Mouse (Mus musculus): Measurements from ENCODE around the gene Itpkb. TPM values are rescaled to one million over a fixed set of nuclear protein-coding genes. Genes with fewer than 3 reads are reported as not detected.

Itpkb gene
- polyA plus RNA-seq, 1 experiment from 2014 or later = 10.9 TPM

GRCm38 (mm10) chr1:180423008-180423639, 92.8 kb downstream of the Itpkb start:
- WGBS = 39% methylated on average over 16 of the region's 16 CpGs
- Histone ChIP-seq H3K27ac (ENCODE audit: low read length) (no peak overlapping the region), H3K4me1 (ENCODE audit: control insufficient read depth, insufficient read depth, low read length) (peaks cover 19% of the 10 kb centered on the region), H3K27me3 (ENCODE audit: control insufficient read depth, insufficient read depth, low read length) (no peaks in the 10 kb centered on the region), H3K36me3 (ENCODE audit: control insufficient read depth, insufficient read depth, low read length) (peaks cover 27% of the 10 kb centered on the region; the same call in 1 of the 2 replicates), H3K9ac (replicated peaks; ENCODE audit: low read depth, low read length) (no peak overlapping the region), H3K4me2 (replicated peaks; ENCODE audit: low read depth, low read length) (no peak overlapping the region), H3K4me3 (ENCODE audit: low read depth, low read length) (no peak overlapping the region), H3K9me3 (ENCODE audit: control insufficient read depth, low read depth, low read length) (no peaks in the 10 kb centered on the region)
- no peak for ATAC-seq (ENCODE audit: insufficient number of reproducible peaks, insufficient read depth, low FRiP score, low read depth)

GRCm38 (mm10) chr1:180423931-180424330, 93.6 kb downstream of the Itpkb start:
- Histone ChIP-seq H3K36me3 (ENCODE audit: control insufficient read depth, insufficient read depth, low read length) (peaks cover 19% of the 10 kb centered on the region; the same call in 1 of the 2 replicates), H3K27me3 (ENCODE audit: control insufficient read depth, insufficient read depth, low read length) (no peaks in the 10 kb centered on the region), H3K4me3 (ENCODE audit: low read depth, low read length) (no peak overlapping the region), H3K9me3 (ENCODE audit: control insufficient read depth, low read depth, low read length) (no peaks in the 10 kb centered on the region), H3K4me2 (replicated peaks; ENCODE audit: low read depth, low read length) (no peak overlapping the region), H3K9ac (replicated peaks; ENCODE audit: low read depth, low read length) (no peak overlapping the region), H3K27ac (ENCODE audit: low read length) (no peak overlapping the region), H3K4me1 (ENCODE audit: control insufficient read depth, insufficient read depth, low read length) (peaks cover 19% of the 10 kb centered on the region)
- 71% methylated on average over 3 of the region's 3 CpGs for WGBS
- ATAC-seq (ENCODE audit: insufficient number of reproducible peaks, insufficient read depth, low FRiP score, low read depth) = no peak

DNA sequence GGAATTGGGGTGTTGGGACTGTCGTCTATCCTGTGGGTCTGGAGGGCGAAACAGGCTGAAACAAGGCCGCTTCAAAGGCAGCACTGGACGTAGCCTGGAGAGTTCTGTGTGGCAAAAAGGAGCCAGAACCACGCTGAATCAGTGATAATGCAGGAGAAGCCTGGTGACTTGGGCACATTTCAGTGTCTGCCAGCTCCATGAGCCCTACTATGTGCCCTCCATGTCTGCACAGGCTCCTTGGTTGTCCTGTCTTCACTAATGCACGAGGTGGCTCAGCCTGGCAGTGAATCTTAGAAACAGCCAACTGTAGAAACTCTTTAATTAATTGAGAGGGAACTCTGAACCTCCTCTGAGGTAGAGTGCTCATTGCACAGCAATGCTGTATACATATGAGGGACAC, 96.1 kb downstream of the Itpkb start:
- Histone ChIP-seq H3K27ac (ENCODE audit: low read length) (no peak overlapping the region), H3K4me1 (ENCODE audit: control insufficient read depth, insufficient read depth, low read length) (peaks cover 18% of the 10 kb centered on the region), H3K4me2 (replicated peaks; ENCODE audit: low read depth, low read length) (no peak overlapping the region), H3K9me3 (ENCODE audit: control insufficient read depth, low read depth, low read length) (no peaks in the 10 kb centered on the region), H3K27me3 (ENCODE audit: control insufficient read depth, insufficient read depth, low read length) (no peaks in the 10 kb centered on the region), H3K4me3 (ENCODE audit: low read depth, low read length) (no peak overlapping the region), H3K36me3 (ENCODE audit: control insufficient read depth, insufficient read depth, low read length) (no peaks in the 10 kb centered on the region), H3K9ac (replicated peaks; ENCODE audit: low read depth, low read length) (no peak overlapping the region)
- 79% methylated on average over 6 of the region's 6 CpGs for WGBS
- no peak for ATAC-seq (ENCODE audit: insufficient number of reproducible peaks, insufficient read depth, low FRiP score, low read depth)

GRCm38 (mm10) chr1:180427685-180428084, 97.4 kb downstream of the Itpkb start:
- Histone ChIP-seq H3K4me3 (ENCODE audit: low read depth, low read length) (no peak overlapping the region), H3K27me3 (ENCODE audit: control insufficient read depth, insufficient read depth, low read length) (no peaks in the 10 kb centered on the region), H3K9me3 (ENCODE audit: control insufficient read depth, low read depth, low read length) (no peaks in the 10 kb centered on the region), H3K9ac (replicated peaks; ENCODE audit: low read depth, low read length) (no peak overlapping the region), H3K4me2 (replicated peaks; ENCODE audit: low read depth, low read length) (no peak overlapping the region), H3K36me3 (ENCODE audit: control insufficient read depth, insufficient read depth, low read length) (no peaks in the 10 kb centered on the region), H3K27ac (ENCODE audit: low read length) (peak overlapping the region; percentile 40; the same call in 1 of the 2 replicates), H3K4me1 (ENCODE audit: control insufficient read depth, insufficient read depth, low read length) (peaks cover 12% of the 10 kb centered on the region; the same call in 1 of the 2 replicates)
- no peak for ATAC-seq (ENCODE audit: insufficient number of reproducible peaks, insufficient read depth, low FRiP score, low read depth)
- 53% methylated on average over 10 of the region's 10 CpGs for WGBS

- H3K36me3 ChIP-seq (ENCODE audit: control insufficient read depth, insufficient read depth, low read length) = no peaks in the 10 kb centered on the region
- WGBS = 12% methylated on average over 9 of the region's 9 CpGs
- H3K27ac ChIP-seq (ENCODE audit: low read length) = peak overlapping the region; percentile 40; the same call in 1 of the 2 replicates
- H3K9me3 ChIP-seq (ENCODE audit: control insufficient read depth, low read depth, low read length) = no peaks in the 10 kb centered on the region
- H3K9ac ChIP-seq (replicated peaks; ENCODE audit: low read depth, low read length) = no peak overlapping the region
- peaks cover 15% of the 10 kb centered on the region; the same call in 1 of the 2 replicates for H3K4me1 ChIP-seq (ENCODE audit: control insufficient read depth, insufficient read depth, low read length)
- no peak overlapping the region for H3K4me2 ChIP-seq (replicated peaks; ENCODE audit: low read depth, low read length)
- H3K4me3 ChIP-seq (ENCODE audit: low read depth, low read length) = no peak overlapping the region
- ATAC-seq (ENCODE audit: insufficient number of reproducible peaks, insufficient read depth, low FRiP score, low read depth) = 0 out of 2 replicates have a peak, but pooled peaks have one; percentile 38
- H3K27me3 ChIP-seq (ENCODE audit: control insufficient read depth, insufficient read depth, low read length) = no peaks in the 10 kb centered on the region
These were observed 97.9 kb downstream of the Itpkb start for GRCm38 (mm10) chr1:180428101-180428712.

DNA sequence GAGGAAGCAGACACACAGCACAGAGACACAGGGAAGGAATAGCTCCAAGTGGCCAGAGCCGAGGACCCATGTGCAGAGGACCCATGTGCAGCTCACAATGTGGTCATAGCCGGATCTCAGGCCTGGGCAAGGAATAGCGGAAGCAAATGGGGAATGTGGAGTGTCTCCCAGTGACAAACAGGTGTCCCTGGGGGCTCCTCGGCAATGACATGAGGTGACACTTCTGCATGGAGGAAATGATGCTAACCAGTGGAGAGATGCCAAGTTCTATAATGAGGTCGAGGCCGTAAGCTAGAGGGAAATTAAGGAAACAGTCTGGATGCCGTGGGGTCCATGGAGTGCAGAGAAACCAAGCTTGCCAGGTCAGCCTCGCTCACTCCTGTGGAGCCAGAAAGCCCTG, 98.6 kb downstream of the Itpkb start:
- no peaks in the 10 kb centered on the region for H3K36me3 ChIP-seq (ENCODE audit: control insufficient read depth, insufficient read depth, low read length)

GRCm38 (mm10) chr1:180429819-180430218, 99.5 kb downstream of the Itpkb start:
- no peak for ATAC-seq (ENCODE audit: insufficient number of reproducible peaks, insufficient read depth, low FRiP score, low read depth)

More for the DNA sequence above, 98.6 kb downstream of the Itpkb start:
- ATAC-seq (ENCODE audit: insufficient number of reproducible peaks, insufficient read depth, low FRiP score, low read depth) = no peak
- WGBS = 81% methylated on average over 8 of the region's 8 CpGs
- H3K4me2 ChIP-seq (replicated peaks; ENCODE audit: low read depth, low read length) = no peak overlapping the region
- no peak overlapping the region for H3K4me3 ChIP-seq (ENCODE audit: low read depth, low read length)
- peaks cover 15% of the 10 kb centered on the region; the same call in 1 of the 2 replicates for H3K4me1 ChIP-seq (ENCODE audit: control insufficient read depth, insufficient read depth, low read length)
- no peaks in the 10 kb centered on the region for H3K27me3 ChIP-seq (ENCODE audit: control insufficient read depth, insufficient read depth, low read length)
- H3K27ac ChIP-seq (ENCODE audit: low read length) = no peak overlapping the region
- H3K9me3 ChIP-seq (ENCODE audit: control insufficient read depth, low read depth, low read length) = no peaks in the 10 kb centered on the region
- no peak overlapping the region for H3K9ac ChIP-seq (replicated peaks; ENCODE audit: low read depth, low read length)

DNA sequence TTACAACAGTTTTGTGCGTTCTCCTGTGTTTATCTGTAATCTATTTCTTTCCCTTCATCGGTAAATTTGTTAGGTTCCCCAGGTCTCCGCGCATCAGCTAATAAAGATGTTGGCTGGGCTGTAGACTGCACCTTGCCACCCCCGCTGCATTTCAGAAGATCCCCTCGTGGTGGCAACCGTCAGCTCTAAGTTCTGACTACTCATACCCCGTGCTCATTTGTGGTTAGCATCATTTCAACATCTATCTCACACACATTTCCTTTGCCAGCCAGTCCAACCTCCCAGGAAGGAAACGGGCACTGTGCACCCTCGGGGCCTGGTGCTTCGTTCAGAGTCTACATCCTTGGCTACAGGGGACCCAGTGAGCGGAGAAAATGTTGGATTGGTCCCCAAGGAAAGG, 101.5 kb downstream of the Itpkb start:
- Histone ChIP-seq H3K4me2 (replicated peaks; ENCODE audit: low read depth, low read length) (no peak overlapping the region), H3K27ac (ENCODE audit: low read length) (no peak overlapping the region), H3K4me3 (ENCODE audit: low read depth, low read length) (no peak overlapping the region), H3K36me3 (ENCODE audit: control insufficient read depth, insufficient read depth, low read length) (no peaks in the 10 kb centered on the region), H3K27me3 (ENCODE audit: control insufficient read depth, insufficient read depth, low read length) (no peaks in the 10 kb centered on the region), H3K9me3 (ENCODE audit: control insufficient read depth, low read depth, low read length) (no peaks in the 10 kb centered on the region), H3K9ac (replicated peaks; ENCODE audit: low read depth, low read length) (no peak overlapping the region), H3K4me1 (ENCODE audit: control insufficient read depth, insufficient read depth, low read length) (peaks cover 23% of the 10 kb centered on the region; the same call in 1 of the 2 replicates)
- no peak for ATAC-seq (ENCODE audit: insufficient number of reproducible peaks, insufficient read depth, low FRiP score, low read depth)
- WGBS = 72% methylated on average over 12 of the region's 12 CpGs

More at GRCm38 (mm10) chr1:180429819-180430218, 99.5 kb downstream of the Itpkb start:
- no peak overlapping the region for H3K9ac ChIP-seq (replicated peaks; ENCODE audit: low read depth, low read length)
- H3K4me1 ChIP-seq (ENCODE audit: control insufficient read depth, insufficient read depth, low read length) = peaks cover 20% of the 10 kb centered on the region; the same call in 1 of the 2 replicates
- 67% methylated on average over 5 of the region's 5 CpGs for WGBS
- no peaks in the 10 kb centered on the region for H3K36me3 ChIP-seq (ENCODE audit: control insufficient read depth, insufficient read depth, low read length)
- no peak overlapping the region for H3K4me3 ChIP-seq (ENCODE audit: low read depth, low read length)
- no peak overlapping the region for H3K27ac ChIP-seq (ENCODE audit: low read length)
- H3K9me3 ChIP-seq (ENCODE audit: control insufficient read depth, low read depth, low read length) = no peaks in the 10 kb centered on the region
- no peaks in the 10 kb centered on the region for H3K27me3 ChIP-seq (ENCODE audit: control insufficient read depth, insufficient read depth, low read length)
- no peak overlapping the region for H3K4me2 ChIP-seq (replicated peaks; ENCODE audit: low read depth, low read length)

All from stomach, embryonic 14.5 days (tissue).